Mouse (Mus musculus) ovary, postnatal 36 days (tissue): Measurements from ENCODE around the gene Slc4a5.

Source experiments
- DNase-seq: peaks from one replicate; pipeline ENCODE4 v3.0.0; 2022; ENCODE audit warnings: low spot score, mixed read lengths

The Slc4a5 gene

DNA sequence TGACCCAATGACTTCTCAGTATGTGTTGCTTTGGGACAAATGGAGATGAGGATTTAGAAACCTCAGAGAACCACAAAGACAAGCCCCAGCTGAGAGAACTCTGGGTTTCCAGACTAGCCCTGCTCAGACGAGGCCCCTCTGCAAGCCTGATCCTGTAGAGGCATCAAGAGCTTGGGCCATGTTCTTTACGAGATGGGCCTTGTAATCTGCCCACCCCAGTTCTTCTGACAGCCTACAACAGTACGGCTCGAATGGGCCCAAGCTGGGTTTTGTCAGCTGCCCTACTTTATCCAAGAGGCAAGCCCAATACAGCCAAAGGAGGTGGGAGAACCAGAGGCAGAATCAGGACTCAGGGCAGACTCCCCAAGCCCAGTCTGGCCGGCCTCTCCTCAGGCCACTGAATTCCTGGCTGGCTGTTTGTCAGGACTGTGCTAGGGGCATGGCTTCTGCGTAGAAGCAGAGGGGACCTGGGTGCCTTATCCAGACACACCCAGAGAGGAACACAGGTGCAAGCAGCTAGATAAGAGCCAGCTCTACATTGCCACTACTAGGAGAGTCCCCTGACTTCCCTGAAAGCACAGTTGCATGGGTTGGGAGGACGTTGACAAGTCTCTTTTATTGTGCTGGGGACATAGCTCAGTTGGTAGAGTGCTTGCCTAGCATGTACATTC, 132.0 kb downstream of the Slc4a5 start:
- no peak for DNase-seq

DNA sequence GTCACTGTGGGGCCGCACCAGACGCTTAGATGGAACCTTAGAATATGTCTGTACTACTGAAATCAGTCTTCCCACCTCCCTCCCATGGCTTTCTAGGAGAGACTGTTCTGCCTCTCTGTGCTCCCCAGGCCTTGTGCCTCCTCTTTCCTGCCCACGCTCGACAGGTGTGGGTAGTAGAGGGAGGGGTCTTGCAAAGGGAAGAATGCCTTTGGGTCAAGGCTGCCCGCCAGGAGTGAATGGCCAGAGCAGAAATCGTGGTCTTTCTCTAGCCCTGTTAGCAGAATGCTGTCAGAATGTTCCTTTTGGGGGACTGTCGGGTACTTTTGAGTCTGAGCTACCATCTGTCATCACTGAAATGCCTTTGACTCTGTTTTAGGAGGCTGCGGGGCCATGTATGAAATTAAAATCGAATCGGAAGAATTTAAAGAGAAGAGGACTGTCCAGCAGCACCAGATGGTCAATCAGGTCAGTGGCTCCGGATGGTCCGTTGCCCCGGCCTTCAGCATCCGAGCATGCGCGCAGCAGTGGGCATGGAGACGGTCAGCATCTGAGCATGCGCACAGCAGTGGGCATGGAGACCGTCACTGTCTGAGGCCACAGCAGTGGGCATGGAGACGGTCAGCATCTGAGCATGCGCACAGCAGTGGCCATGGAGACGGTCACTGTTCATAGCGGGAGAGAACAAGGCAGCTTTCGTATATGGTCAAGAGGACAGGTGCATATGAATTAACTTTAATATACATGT, 133.2 kb downstream of the Slc4a5 start:
- DNase-seq = no peak
